Mouse (Mus musculus) megakaryocyte, embryonic 14.5 days (primary cell): ENCODE data around the gene Fmo6.

ENCODE experiments used
- FLI1 ChIP-seq: IDR thresholded peaks from 2 replicates; pipeline ENCODE4 v1.6.1; 2012; ENCODE audit warnings: low read length, inconsistent platforms, mixed read lengths
- GATA1 ChIP-seq: IDR thresholded peaks from 3 replicates; pipeline ENCODE4 v1.6.1; 2012; ENCODE audit warnings: mixed read lengths, low read length, inconsistent platforms, borderline replicate concordance

DNA sequence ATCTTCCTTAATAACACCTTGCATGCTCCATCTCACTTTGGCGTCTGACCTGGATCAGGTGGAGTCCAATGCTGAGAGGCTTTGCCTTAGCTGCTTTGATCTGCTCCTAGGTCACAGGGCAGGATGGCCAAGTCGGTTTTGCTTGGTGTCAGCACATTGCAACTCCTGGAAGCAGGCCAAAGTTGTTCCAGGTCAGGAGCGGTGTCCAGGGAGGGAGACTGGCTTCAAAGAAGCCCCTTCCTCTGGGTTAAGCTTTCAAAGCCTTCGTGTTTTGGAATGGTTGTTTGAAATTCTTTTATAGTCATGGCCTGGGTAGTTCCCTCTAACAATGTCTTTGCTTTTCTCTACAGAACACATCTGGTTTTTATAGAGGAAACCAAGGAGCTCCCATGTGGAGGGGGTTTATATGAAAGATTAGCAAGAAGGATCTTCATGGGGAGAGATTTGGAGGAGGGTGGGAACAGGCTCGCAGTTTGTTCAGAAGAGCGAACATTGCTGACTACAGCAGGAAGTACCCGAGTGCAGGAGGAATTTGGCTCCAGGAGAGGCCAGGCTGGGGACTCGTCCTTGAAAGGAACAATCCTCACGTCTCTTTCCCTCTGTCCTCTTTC is 65.5 kb downstream of the Fmo6 start:
- no peak for TF ChIP-seq GATA1
- TF ChIP-seq FLI1 = no peak
